Mouse (Mus musculus) kidney, embryonic 14.5 days (tissue): ENCODE results near the gene Flt4. TPM values are rescaled to one million over a fixed set of nuclear protein-coding genes. Genes with fewer than 3 reads are reported as not detected.

Experiments
- ATAC-seq: fragments of 200-750 bp; cut with Nextera tagmentation; 2 replicates; pipeline ENCODE4 v1.8.0; 2017; ENCODE audit warnings: moderate number of reproducible peaks, mild to moderate bottlenecking, moderate TSS enrichment, moderate library complexity; ENCODE audit not compliant: low FRiP score, low TSS enrichment
- H3K27ac ChIP-seq: fragments of 300-500 bp; sonication (generic); 2 replicates; pipeline ENCODE4 v1.5.1; 2014; ENCODE audit warnings: low read depth, mild to moderate bottlenecking, low read length, moderate library complexity, mixed read lengths
- H3K27me3 ChIP-seq: fragments of 300-500 bp; sonication (generic); 2 replicates; pipeline ENCODE4 v1.6.1; 2014; ENCODE audit warnings: mild to moderate bottlenecking, low read length; ENCODE audit not compliant: control insufficient read depth, insufficient read depth
- H3K36me3 ChIP-seq: fragments of 300-500 bp; sonication (generic); 2 replicates; pipeline ENCODE4 v1.6.1; 2014; ENCODE audit warnings: low read length, mixed read lengths; ENCODE audit not compliant: control insufficient read depth, insufficient read depth
- H3K4me1 ChIP-seq: fragments of 300-500 bp; sonication (generic); 2 replicates; pipeline ENCODE4 v1.6.1; 2014; ENCODE audit warnings: low read length, mixed read lengths; ENCODE audit not compliant: control insufficient read depth, insufficient read depth
- H3K4me2 ChIP-seq: fragments of 300-500 bp; sonication (generic); replicated peaks from 2 replicates; pipeline ENCODE4 v1.6.1; 2014; ENCODE audit warnings: low read depth, mild to moderate bottlenecking, low read length
- H3K4me3 ChIP-seq: fragments of 300-500 bp; sonication (generic); 2 replicates; pipeline ENCODE4 v1.5.1; 2014; ENCODE audit warnings: mild to moderate bottlenecking, low read length
- H3K9ac ChIP-seq: fragments of 300-500 bp; sonication (generic); 2 replicates; pipeline ENCODE4 v1.6.1; 2014; ENCODE audit warnings: low read depth, mild to moderate bottlenecking, low read length, moderate library complexity
- H3K9me3 ChIP-seq: fragments of 300-500 bp; sonication (generic); 2 replicates; pipeline ENCODE4 v1.6.1; 2016; ENCODE audit warnings: low read length; ENCODE audit not compliant: control insufficient read depth
- WGBS: fragments of 180-500 bp; shearing (Covaris S2); extraction: QIAGEN DNeasy Blood & Tissue Kit; methylation state at CpG from one replicate; pipeline ENCODE4 v1.1.7; 2014; 5-methylcytosine and 5-hydroxymethylcytosine counted together
- polyA plus RNA-seq: library from polyadenylated mRNA; unstranded; fragments of >200 nt; fragmentation: Nextera tagmentation; extraction: Ambion mirVana; gene quantifications from 2 replicates; pipeline ENCODE4 v1.2.1, GENCODE M21; 2014

Flt4 gene
- polyA plus RNA-seq, 1 experiment from 2014 or later = 10.6 TPM

- no peak for ATAC-seq
- Histone ChIP-seq H3K9me3 (no peaks in the 10 kb centered on the region), H3K9ac (no peak overlapping the region), H3K4me2 (no peak overlapping the region), H3K27ac (no peak overlapping the region), H3K4me3 (no peak overlapping the region), H3K4me1 (no peaks in the 10 kb centered on the region), H3K27me3 (no peaks in the 10 kb centered on the region), H3K36me3 (peaks cover 59% of the 10 kb centered on the region)
- WGBS = 96% methylated on average over 8 of the region's 8 CpGs
Measured at GRCm38 (mm10) chr11:49702014-49702413, 93.0 kb downstream of the Flt4 start.

Other genes starting within 250 kb of the Flt4 start
- gene Olfr1389, start 186.2 kb upstream of the Flt4 start, polyA plus RNA-seq = not detected in 2 replicates
- gene Olfr1388, start 172.6 kb upstream of the Flt4 start, polyA plus RNA-seq = 0.11 TPM in 2 replicates
- not detected in 2 replicates for gene Olfr1387, start 153.9 kb upstream of the Flt4 start, polyA plus RNA-seq
- gene Olfr1386, start 144.2 kb upstream of the Flt4 start, polyA plus RNA-seq = not detected in 2 replicates
- gene Olfr1385, start 120.2 kb upstream of the Flt4 start, polyA plus RNA-seq = not detected in 2 replicates
- not detected in 2 replicates for gene Olfr1384, start 102.5 kb upstream of the Flt4 start, polyA plus RNA-seq
- gene Olfr1383, start 89.6 kb upstream of the Flt4 start, polyA plus RNA-seq = not detected in 2 replicates
- gene Olfr1382, start 81.0 kb upstream of the Flt4 start, polyA plus RNA-seq = not detected in 2 replicates
- 0.06 TPM in 1 of 2 replicates, not detected in the other for gene Olfr1381, start 65.8 kb upstream of the Flt4 start, polyA plus RNA-seq
- not detected in 2 replicates for gene Olfr1380, start 52.4 kb upstream of the Flt4 start, polyA plus RNA-seq
- not detected in 2 replicates for gene Scgb3a1, start 54.3 kb downstream of the Flt4 start, polyA plus RNA-seq
- 75.3 and 77.4 TPM in 2 replicates for gene Cnot6, start 103.5 kb downstream of the Flt4 start, polyA plus RNA-seq
- 8.1 and 12.6 TPM in 2 replicates for gene Gfpt2, start 184.9 kb downstream of the Flt4 start, polyA plus RNA-seq
- gene Mapk9, start 237.5 kb downstream of the Flt4 start, polyA plus RNA-seq = 19.3 and 33.9 TPM in 2 replicates